Mouse (Mus musculus) liver, embryonic 14.5 days (tissue): ENCODE measurements at regions not wholly inside any gene's neighbourhood (a gene's known extent, or its start where the extent isn't known, plus 50 kb on each side); places are given as distances from the start of the nearest gene placed in this dataset.

ENCODE experiments used
- CTCF ChIP-seq: IDR thresholded peaks from 2 replicates; pipeline ENCODE4 v1.5.1; 2016; ENCODE audit warnings: antibody characterized with exemption, low read depth, control low read depth
- EP300 ChIP-seq: IDR thresholded peaks from 2 replicates; pipeline ENCODE4 v1.6.1; 2016; ENCODE audit warnings: antibody characterized with exemption, low read depth

DNA sequence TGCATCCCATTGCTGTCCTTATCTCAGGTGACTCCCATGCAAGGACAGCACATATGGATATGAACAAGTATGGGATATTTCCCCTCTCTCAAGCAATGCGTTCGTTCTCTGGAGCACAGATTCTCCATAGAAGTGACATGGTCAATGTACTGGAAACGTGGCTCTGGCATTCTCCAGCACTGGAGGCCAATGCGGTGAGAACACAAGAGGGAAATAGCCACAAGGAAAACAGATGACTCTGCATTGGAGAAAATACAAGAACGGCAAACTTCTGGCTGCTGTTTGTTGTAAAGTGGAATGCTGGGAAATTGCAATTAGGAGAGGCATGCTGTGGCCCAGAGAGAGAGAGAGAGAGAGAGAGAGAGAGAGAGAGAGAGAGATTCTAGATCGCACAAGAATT lies 125.6 kb upstream of the Runx1 start:
- no peak for TF ChIP-seq CTCF
- no peak for TF ChIP-seq EP300
